In the genomic region with DNA sequence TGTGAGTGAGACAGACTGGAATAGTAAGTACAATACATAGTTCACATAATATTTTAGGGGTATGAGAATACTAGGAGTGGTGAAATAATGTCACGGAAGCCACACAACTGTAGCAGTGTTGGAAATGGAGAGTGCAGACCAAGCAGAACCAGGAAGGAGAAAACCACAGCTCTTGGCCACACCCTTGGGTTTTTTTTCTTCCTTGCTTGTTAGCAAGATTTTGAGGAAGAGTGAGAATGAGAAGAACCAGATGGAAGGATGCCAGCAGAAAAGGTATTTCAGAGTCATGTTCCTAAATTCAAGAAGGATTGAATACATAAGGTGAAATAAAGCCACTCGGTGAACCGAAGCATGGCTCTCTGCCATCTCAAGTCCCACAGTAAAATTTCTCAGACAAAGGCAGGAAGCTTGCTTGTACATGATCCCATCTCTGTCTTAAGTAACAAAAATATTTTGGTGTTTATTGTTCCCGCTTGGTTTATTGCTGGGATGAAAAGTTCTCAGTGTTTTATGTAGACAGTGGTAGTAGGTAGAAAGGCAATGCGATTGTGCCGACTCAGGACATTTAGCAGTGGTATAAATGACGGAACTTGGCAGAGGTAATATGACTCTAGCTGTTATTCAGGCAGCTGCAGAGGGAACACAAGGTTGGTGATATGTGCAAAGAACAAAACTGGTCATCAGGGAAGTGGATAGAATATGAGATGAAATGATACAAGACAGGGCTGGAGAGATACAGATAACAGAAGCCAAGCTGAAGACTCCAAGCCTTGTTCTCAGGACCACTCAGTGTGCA, we compare ENCODE assay signal across 14 mouse cellular contexts.
DNase-seq lines count a peak whose midpoint lies in the region; ATAC-seq and TF ChIP-seq lines count a peak whose summit lies in the region.
"Had no signal": no experiment of that assay in that cellular context is flagged by ENCODE, and none has a peak within 500 bp of the region (broad histone marks: within the 10 kb centered on the region; RNA-seq: fewer than 3 reads in every experiment).

No protein-coding gene starts in this region.

- H3K36me3 ChIP-seq in stomach, postnatal 0 days (ENCODE audit: control insufficient read depth, insufficient read depth, low read length): no peaks in the 10 kb centered on the region
- H3K36me3 ChIP-seq: neural tube, embryonic 13.5 days had no signal

- H3K4me2 ChIP-seq in stomach, postnatal 0 days (replicated peaks; ENCODE audit: low read depth): no peak overlapping the region
- H3K4me2 ChIP-seq: liver, embryonic 11.5 days; neural tube, embryonic 13.5 days had no signal

- DNase-seq in heart, adult 8-10 months (ENCODE audit: low spot score): peak; percentile 32
- DNase-seq in heart, postnatal 36 days: no peak
- peak; percentile 17 for DNase-seq in CD4-positive helper T cell, adult 2 months (ENCODE audit: low read depth, low spot score)
- peak; percentile 72 for DNase-seq in lung, postnatal 36 days
- DNase-seq in spleen, adult 12 weeks (ENCODE audit: low spot score): no peak
- no peak for DNase-seq in stomach, postnatal 0 days (ENCODE audit: low spot score)
- DNase-seq in spleen, postnatal 10 days (ENCODE audit: low spot score in 2 of 2): no peak
- DNase-seq: adrenal gland, postnatal 14 days; cerebellum, adult 11-12 months; embryo, embryonic 11 days; kidney, adult 18-20 months had no signal

- no peak overlapping the region for H3K27ac ChIP-seq in stomach, postnatal 0 days (replicated peaks)
- H3K27ac ChIP-seq: neural tube, embryonic 13.5 days had no signal

- no peak for TF ChIP-seq CTCF in stomach, postnatal 0 days (IDR thresholded peaks at IDR 0.05; ENCODE audit: low read depth)

- intact Hi-C loops in heart, postnatal 36 days (cut with DNase I): no loop called here

- ATAC-seq in common myeloid progenitor, adult 5-6 weeks (replicated peaks; ENCODE audit: low read depth, poor library complexity, severe bottlenecking): peak; percentile 81
- no peak for ATAC-seq in stomach, postnatal 0 days (ENCODE audit: low FRiP score, low TSS enrichment)

- H3K27me3 ChIP-seq in stomach, postnatal 0 days (ENCODE audit: control insufficient read depth, insufficient read depth, low read length): no peaks in the 10 kb centered on the region
- H3K27me3 ChIP-seq: neural tube, embryonic 13.5 days had no signal

- H3K4me1 ChIP-seq in stomach, postnatal 0 days (replicated peaks; ENCODE audit: control insufficient read depth, insufficient read depth): no peaks in the 10 kb centered on the region
- H3K4me1 ChIP-seq: neural tube, embryonic 13.5 days had no signal

- no peaks in the 10 kb centered on the region for H3K9me3 ChIP-seq in stomach, postnatal 0 days (ENCODE audit: control insufficient read depth, low read length)
- H3K9me3 ChIP-seq: neural tube, embryonic 13.5 days had no signal

- no peak overlapping the region for H3K4me3 ChIP-seq in stomach, postnatal 0 days (ENCODE audit: low read depth, low read length)
- H3K4me3 ChIP-seq: neural tube, embryonic 13.5 days had no signal

- H3K9ac ChIP-seq in stomach, postnatal 0 days (ENCODE audit: low read length): no peak overlapping the region
- H3K9ac ChIP-seq: neural tube, embryonic 13.5 days had no signal

- 68% methylated on average over 7 of the region's 7 CpGs for WGBS in stomach, postnatal 0 days

- TF ChIP-seq EP300 in stomach, postnatal 0 days (optimal IDR thresholded peaks at IDR 0.05): no peak

Comparison
In these comparisons a context has a peak if more than half of its experiments do, and no peak if none do; other contexts are left out.
1. DNase-seq: peak in heart, adult 8-10 months (single experiment), CD4-positive helper T cell, adult 2 months (single experiment) and lung, postnatal 36 days (single experiment); none in heart, postnatal 36 days (0 of 2), spleen, adult 12 weeks (single experiment), stomach, postnatal 0 days (single experiment) and spleen, postnatal 10 days (0 of 2).